Mouse (Mus musculus): Measurements from ENCODE around the gene Calm1. TPM values are rescaled to one million over a fixed set of nuclear protein-coding genes. Genes with fewer than 3 reads are reported as not detected.

Calm1 gene
- total RNA-seq, 2 experiments from 2014 or later: 282 to 334 TPM

DNA sequence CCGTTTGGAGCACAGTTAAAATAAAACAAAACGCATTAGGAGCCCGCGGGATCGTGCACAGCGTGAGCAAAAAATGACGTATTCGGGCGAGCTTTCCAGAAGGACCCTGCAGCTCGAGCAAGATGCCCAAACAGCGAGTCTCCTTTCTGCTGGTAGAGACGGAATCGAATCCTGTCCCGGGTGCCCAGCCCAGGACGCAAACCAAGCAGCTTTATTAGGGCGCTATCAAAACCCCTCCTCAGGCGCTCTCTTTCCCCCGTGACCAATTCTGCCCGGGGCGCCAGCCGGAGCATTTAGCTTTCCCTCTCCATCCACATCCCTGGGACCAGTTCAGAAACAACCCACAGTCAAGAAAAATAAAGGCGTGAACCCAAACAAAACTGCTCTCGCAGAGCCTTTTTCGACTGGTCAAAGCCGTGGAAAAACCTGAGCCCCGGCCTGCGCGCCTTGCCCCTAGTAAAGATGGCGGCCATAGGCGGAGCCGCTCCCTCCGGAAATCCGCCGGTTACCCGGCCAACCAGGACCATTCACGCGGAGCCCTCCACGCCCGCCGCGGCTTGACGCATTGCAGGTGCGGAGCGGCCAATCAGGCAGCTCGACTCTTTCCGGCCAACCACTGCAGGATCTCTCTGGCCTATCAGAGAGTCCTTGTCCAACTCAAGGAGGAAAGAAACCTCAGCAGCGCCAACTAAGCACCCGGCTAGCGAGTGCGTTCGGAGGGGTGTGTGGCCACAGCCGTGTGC lies 12.1 kb upstream of the Calm1 start:
- intact Hi-C loops (cut with DNase I): loop anchor here (5.0 to 10.0 kb wide), 2 partner anchors 55 to 538 kb away; partner anchors contain the start of gene Rps6ka5
- DNase-seq: peak; percentile 99

DNA sequence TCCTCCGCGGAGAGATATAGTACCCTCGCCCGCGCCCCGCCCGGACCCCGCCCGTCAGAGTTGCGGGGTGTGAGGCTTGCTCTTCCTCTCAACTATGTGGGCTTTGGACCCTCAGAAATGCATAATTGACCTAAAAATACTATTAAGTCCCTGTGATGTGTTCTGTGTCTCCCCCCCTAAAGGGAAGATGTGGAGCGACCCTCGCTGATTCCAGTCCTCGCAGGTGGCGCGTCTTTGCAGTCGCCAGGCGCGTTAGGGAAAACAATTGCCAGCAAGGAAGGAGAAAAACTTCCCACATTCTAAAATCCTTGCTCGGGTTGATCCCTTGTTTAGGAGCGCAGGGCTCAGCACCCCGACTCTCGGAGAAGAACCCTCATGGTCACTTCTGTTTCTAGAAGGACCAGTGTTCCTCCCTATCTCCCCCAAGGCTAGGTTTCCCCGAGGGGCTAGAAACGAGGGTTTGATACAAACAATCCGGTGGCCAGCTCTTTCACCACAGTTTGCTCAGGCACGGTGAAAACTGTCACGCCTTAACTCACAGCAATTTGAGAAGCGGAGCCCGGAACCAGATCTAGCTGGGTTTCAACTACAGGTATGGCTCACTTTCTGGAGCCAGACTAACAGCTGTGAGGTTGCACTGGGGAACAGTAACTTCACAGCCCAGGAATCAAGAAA lies 11.3 kb upstream of the Calm1 start:
- intact Hi-C loops (cut with DNase I): loop anchor here (1.0 to 10.0 kb wide), 3 partner anchors 11 to 537 kb away; partner anchors contain the start of genes Calm1 and Rps6ka5
- DNase-seq: peak; percentile 25 to 39

DNA sequence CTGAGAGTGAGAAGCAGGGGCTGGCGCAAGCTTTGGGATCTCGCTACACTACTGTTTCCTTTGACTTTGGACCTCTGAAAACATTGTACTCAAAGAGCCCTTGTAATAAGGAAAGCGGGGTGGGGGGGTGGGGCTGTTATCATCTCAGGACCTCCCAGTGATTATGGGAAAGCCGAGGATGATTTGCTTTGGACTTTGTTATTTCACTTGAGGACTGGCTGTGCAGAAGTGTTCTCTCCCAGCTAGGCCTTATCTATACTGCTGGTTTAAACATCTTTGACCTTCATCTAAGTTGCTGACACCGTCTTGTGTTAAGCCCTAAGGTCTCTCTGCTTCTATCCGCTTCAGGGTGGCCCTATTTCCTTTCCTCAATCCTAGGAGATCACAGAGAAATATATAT lies 8.4 kb upstream of the Calm1 start:
- intact Hi-C loops (cut with DNase I): no loop called here
- DNase-seq: no peak

DNA sequence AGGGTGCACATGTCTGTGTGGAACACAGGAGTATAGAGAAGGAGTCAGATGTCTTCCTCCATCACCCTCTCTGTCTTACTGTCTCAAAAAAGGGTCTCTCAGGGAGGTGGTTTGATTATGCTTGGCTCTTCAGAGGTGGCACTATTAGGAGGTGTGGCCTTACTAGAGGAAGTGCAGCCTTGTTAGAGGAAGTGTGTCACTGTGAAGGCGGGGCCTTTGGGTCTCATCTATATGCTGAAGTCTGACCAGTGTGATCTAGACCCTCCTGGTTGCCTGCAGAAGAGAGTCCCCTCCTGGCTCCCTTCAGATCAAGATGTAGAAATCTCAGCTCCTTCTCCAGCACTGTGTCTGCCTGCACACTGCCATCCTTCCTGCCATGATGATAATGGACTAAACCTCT lies 5.1 kb upstream of the Calm1 start:
- intact Hi-C loops (cut with DNase I): no loop called here
- no peak for DNase-seq

DNA sequence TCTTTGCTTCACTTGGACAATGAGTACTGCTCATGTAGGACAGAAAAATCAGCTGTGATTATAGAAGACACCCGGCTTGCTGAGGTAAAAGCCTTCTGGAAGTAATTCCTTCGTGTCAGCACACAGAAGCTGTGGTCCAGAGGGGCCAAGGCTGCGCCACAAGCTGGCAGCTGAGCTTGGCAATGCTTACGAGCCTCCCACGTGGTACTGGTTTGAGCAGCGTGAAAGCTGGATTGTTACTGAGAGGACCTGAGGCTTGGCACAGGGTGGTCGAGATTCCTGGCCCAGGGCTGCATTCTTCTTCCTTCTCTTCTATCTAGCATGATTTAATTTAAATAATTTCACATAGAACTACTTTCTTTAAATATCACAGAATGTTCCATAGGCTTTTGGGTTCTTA lies 2.4 kb upstream of the Calm1 start:
- intact Hi-C loops (cut with DNase I): no loop called here
- no peak for DNase-seq

DNA sequence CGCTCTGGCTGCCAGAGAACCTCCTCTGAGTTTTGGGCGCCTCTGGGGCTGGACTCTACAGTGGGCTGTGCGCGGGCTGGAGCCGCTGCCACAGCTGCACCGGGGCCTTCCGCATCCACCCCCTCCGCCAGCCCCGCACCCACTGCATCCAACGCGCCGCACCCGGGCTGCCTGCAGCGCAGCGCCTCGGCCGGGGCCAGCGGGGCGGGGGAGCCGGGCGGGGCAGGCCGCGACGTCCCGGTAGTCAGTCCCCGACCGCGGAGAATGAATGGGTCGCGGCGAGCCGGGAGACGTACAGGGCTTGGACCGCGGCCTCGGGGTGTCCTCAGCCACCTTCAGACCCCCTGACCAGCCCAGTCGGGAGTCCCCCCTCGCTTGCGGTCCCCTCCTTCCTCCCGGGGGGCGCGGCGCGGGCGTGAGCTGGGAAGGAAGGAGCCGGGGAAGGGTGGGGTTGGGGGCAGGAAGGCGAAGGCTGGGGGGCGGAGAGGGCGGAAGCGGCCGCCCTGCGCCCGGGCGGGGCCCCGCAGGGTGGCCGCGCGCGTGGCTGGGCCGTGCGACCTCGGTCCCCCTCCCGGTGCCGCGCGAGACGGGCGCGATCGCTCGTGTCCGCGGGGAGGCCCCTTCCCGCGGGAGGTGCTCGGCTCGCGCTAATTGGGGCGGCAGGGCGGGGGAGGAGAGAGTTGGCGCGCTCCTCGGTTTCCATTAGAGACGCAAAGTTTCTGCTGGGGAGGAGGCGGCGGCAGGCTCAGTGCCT lies 833 bp downstream of the Calm1 start:
- intact Hi-C loops (cut with DNase I): loop anchor here (1.0 to 5.0 kb wide), 7 partner anchors 12 to 317 kb away; partner anchors contain the start of gene Nrde2
- DNase-seq: peak; percentile 76 to 82

DNA sequence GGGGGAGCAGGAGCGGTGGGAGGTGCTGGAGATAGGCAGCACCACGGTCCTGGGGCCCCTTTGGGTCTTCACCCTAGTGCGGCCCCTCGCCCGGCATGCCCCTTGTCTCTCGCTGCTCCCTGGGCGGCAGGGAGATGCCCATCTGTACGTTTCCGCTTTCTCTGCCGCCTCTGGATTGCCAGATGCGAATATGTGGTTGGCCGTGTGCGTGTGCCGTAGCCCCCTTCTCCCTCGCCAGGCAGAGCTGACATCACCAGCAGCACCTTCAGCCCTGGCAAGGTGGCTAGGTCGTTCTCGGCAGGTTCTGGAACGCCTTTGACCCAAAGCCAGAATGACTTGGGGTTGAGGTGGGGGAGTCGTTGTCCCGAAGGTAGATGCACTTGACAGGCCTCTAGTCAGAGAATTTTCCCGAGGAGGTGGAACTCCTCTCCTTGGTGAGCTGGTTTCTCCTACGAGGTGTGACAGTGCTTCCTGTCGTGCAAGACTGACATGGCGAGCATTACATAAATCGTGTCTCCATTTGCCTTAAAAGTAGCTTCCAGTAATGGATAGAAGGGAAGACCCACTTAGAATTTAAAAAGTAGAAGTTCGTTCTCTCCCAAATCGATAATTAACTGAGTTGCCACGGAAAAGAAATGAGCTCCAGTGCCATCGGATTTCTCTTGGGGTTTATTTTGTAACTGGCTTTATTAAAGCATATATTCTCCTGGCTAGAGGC lies 1.6 kb downstream of the Calm1 start:
- no peak for DNase-seq
- intact Hi-C loops (cut with DNase I): loop anchor here (5.0 kb wide), 5 partner anchors 91 to 316 kb away; no protein-coding TSS in a partner anchor

DNA sequence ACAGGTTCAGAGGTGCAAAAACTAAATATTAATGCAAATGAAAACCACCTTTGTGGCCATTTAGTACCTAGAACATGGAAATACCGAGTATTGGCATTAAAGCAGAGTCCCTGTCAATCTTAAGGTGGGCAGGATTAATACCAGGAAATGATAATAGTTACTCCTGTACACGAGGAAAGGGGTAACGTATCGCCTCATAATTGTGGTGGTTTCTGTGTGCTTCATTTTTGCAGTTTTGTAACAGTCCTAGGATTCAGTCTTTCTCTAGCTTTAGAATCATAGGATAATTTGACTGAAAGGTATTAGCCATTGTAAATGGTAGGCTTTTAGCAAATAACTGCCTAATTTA lies 2.1 kb downstream of the Calm1 start:
- DNase-seq: no peak
- intact Hi-C loops (cut with DNase I): loop anchor here (5.0 kb wide), 5 partner anchors 91 to 316 kb away; no protein-coding TSS in a partner anchor

DNA sequence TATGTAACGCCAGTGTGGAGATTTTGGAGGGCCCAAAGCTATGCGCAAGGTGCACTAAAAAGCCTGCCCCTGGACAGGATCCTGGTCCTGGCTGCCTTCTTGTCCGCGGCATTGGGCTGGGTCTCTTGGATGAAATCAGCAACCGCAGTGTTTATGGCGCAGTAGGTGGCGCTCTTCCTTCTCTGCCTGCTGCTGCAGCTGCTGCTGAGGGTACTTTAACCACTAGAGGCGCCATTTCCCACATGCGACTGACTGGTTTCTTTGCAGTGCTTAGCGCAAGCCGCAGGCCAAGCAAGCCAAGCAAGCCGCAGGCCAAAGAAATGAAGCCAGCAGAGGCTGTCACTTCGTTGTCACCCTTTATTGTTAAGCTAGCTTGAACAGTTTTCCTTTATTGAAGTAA lies 2.6 kb downstream of the Calm1 start:
- intact Hi-C loops (cut with DNase I): loop anchor here (1.0 to 5.0 kb wide), 6 partner anchors 90 to 315 kb away; no protein-coding TSS in a partner anchor
- DNase-seq: peak; percentile 91 to 95

DNA sequence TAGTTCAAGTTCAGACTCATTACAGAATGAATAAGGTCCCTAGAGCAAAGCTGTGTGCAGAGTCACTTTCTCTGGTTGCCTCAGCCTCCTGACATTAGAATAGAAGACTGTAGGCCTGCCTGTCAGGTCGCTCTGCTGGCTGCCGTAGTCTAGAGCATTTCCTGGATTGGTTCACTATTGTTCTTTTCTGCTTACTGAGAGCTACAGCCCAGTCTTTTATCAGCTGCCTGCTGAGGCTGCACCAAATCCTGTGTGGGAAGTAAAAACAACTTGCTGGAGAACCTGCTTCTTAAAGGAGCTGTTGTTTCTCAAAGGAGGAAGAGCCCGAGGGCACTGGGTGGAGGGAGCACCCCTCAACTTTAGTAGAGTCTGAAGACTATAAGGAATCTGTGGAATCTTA lies 4.5 kb downstream of the Calm1 start:
- intact Hi-C loops (cut with DNase I): loop anchor here (1.0 to 5.0 kb wide), 6 partner anchors 73 to 314 kb away; no protein-coding TSS in a partner anchor
- DNase-seq: no peak

DNA sequence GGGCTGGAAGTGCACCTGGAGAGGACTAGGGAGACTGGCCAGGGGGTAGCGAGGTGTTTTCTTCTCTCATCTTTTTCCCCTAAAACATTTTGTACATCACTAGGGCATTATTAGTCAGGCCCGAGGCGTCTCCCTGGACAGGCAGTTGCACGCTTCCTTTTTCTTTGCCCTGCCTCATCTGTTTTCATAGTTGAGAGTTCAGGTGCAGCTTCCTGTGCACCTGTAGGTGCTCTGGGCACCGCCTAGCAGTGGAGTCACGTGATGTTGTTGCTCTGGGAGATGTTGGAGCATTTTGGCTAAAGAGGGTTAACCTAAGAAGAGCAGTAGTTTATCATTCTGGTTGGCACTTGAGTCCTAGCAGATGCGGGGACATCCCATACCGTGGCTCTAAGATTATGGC lies 5.9 kb downstream of the Calm1 start:
- DNase-seq: no peak
- intact Hi-C loops (cut with DNase I): no loop called here

DNA sequence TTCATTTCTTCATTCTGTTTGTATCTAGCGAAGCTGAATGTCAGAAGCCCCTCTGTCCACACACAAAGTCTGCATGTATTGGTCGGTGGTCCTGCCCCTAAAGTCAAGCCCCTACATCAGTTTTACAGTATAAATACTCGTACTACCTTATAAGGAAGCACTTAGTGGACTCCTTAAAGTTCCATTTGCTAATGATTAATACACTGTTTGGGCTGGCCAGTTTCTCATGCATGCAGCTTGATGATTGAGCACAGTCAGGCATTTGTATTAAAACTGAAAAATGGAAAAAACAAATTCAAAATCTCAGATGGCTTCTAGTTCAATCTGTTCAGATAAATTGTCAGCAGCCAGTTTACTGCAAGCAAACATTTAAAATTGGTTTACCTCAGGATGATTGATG lies 7.3 kb downstream of the Calm1 start:
- DNase-seq: no peak
- intact Hi-C loops (cut with DNase I): no loop called here

DNA sequence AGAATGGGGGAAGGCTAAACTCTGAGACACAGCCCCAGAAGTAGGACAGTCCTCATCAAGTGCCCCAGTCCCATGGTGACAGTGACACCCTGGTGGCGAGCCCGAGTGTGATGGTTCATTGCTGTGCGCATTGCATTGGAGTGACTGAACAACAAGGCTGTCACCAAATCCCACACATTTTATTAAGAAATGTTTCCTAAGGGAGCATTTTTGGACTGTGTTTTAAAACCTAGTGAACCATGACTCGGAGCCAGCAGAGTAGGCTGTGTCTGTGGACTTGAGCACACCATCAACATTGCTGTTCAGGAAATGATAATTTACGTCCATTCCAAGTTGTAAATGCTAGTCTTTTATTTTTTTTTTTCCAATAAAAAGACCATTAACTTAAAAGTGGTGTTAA lies 7.7 kb downstream of the Calm1 start:
- DNase-seq: no peak
- intact Hi-C loops (cut with DNase I): no loop called here

DNA sequence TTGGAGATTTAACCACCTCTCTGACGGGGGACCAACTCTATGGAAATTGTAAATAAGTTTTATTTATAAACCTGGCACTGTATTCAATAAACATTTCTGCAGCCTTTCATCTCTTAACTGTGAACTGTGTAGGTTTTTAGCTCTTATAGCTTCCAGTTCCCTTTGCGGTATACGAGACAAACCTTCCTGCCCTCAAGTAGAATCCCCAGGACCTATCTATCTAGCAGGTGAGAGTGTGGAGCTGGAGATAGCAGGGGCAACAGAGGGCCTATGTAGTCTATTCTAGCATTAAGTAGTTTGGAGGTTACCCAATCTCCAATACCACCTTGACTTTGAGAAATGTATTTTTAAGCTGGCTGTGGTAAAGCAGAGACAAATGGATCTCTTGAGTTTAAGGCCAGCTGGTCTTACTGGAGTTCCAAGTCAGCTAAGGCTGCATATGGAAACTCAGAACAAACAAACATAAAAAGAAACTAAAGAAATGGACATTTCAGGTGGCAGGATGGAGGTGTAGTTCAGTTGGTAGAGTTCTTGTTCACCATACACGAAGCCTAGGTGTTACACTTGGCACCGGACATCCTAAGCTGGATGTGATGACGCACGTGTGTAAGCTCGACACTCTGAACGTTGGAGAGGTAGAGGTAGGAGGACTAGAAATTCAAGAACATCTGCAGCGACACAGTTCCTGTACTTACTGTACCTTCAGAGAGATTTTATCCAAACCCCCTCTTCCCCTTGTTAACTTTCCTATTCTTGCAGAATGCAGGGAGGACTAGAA lies 10.7 kb downstream of the Calm1 start:
- intact Hi-C loops (cut with DNase I): no loop called here
- DNase-seq: no peak

DNA sequence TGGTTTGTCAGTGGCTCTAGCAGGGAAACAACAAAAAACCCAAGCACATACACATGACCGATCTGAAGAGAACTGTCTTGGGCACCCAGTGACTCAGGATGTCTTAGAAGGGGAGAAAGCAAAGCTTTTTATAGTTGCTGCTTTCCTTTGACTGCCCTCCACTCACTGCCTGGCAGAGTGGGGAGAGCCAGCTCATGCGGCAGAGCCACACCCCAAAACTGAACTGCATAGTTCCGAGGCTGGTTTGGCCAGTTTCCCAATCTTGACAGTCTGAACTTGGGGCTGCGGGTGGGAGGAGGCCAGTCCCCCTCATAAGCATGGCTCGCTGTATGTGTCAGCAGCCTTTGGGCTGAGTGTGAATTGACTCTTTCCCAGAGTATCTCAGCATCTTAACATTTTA lies 11.7 kb downstream of the Calm1 start:
- intact Hi-C loops (cut with DNase I): no loop called here

DNA sequence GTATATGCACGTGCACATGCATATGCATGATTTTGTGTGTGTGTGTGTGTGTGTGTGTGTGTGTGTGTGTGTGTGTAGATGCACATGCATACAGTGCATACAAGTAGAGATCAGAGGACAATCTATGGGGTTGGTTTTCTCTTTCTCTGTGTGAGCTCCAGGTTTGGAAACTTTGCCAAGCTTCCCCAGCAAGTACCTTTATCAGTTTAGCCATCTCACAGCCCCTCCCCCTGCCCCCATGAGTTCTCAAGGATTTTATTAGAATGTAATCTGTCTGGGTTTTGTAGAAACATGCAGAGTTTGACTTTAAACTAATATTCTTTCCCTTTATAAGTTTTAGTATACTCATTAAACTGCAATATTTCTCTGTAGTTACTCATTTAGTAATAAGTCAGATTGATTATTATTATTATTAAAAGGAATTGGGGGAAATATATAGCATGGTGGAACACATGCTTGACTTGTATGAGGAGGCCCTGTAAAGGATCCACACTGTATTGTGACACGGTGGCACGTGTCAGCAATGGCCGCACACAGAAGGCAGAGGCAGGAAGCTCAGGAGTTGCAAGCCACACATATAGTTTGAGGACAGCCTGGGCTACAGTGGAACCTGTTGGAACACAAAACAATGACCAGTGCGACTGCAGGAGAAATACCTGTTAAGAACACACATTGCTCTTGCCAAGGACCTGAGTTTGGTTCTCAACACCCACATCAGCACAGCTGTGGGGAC lies 12.4 kb downstream of the Calm1 start:
- DNase-seq: no peak
- intact Hi-C loops (cut with DNase I): no loop called here

More for the DNA sequence above, 11.7 kb downstream of the Calm1 start:
- DNase-seq: no peak

DNA sequence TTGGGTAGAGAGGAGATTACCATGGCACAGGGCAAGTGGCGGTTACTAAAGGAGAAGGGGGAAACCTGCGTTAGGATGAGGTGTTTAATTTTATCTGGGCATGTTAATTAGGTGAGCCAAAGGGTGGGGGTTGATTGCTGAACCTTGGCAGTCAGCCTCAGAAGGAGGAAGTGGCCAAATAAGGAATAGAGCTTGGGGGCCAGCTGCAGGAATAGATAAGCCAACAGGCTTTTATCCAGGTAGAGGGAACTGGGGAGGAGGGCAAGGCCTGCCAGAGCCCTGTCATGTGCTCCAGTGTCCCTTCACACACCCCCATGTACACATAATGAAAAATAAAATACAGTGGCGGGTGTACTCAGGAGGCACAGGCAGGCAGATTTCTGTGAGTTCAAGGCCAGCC lies 13.2 kb downstream of the Calm1 start:
- DNase-seq: peak; percentile 27 to 32
- intact Hi-C loops (cut with DNase I): no loop called here

DNA sequence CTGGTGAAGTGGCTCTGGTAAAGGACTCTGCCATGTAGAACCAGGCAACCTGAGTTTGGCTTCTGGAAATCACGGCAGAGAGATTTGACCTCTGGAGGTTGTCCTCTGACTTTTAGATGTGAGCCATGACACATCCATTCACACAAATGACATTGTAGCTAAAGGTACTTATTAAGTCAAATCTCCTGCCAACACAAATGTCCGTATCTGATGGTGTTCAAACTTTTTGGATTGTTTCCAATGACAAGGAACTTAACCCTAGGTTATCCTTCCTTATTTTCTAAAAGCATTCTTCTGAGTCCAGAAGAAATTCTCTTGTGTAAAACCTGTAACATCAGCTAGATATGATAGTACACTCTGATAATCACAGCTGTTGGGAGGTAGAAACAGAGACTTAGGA lies 13.9 kb downstream of the Calm1 start:
- intact Hi-C loops (cut with DNase I): no loop called here

DNA sequence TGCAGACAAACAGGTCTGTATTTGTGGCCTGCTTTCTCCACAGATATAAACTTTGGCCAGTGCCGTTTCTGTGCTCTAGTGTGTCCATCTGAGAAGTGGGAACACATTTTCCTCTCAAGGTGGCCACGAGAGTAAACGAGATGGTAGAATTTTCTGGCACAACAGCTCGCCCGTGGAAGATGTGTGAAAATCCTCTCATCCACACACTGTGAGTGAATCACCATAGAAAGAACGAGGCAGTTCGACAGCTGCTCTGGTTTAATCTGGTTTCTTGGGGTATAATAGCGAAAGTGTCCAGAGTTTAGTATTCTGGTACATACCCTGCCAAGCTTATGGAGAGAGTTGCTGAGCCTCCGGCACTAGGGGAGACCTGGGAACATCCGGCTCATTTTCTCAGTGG lies 14.9 kb downstream of the Calm1 start:
- intact Hi-C loops (cut with DNase I): no loop called here
- DNase-seq: no peak

More for the DNA sequence above, 13.9 kb downstream of the Calm1 start:
- no peak for DNase-seq
